Mouse (Mus musculus): Measurements from ENCODE around the gene Nynrin.

The Nynrin gene

GRCm38 (mm10) chr14:55838740-55839139 lies 15.1 kb upstream of the Nynrin start:
- in situ Hi-C loops (cut with MboI; ENCODE audit: low sequenced_read_pairs) = no loop called here

- in situ Hi-C loops (cut with MboI; ENCODE audit: low sequenced_read_pairs) = no loop called here
Measured at GRCm38 (mm10) chr14:55840853-55841366, 12.9 kb upstream of the Nynrin start.

GRCm38 (mm10) chr14:55842794-55843193 lies 11.0 kb upstream of the Nynrin start:
- in situ Hi-C loops (cut with MboI; ENCODE audit: low sequenced_read_pairs) = no loop called here

- in situ Hi-C loops (cut with MboI; ENCODE audit: low sequenced_read_pairs) = no loop called here
Measured at GRCm38 (mm10) chr14:55845506-55846294, 8.1 kb upstream of the Nynrin start.

GRCm38 (mm10) chr14:55850885-55851284 lies 2.9 kb upstream of the Nynrin start:
- in situ Hi-C loops (cut with MboI; ENCODE audit: low sequenced_read_pairs) = no loop called here

GRCm38 (mm10) chr14:55852646-55853551 lies 911 bp upstream of the Nynrin start:
- in situ Hi-C loops (cut with MboI; ENCODE audit: low sequenced_read_pairs) = no loop called here

- in situ Hi-C loops (cut with MboI; ENCODE audit: low sequenced_read_pairs) = no loop called here
Measured at GRCm38 (mm10) chr14:55854406-55855100, 743 bp downstream of the Nynrin start.

- in situ Hi-C loops (cut with MboI; ENCODE audit: low sequenced_read_pairs) = no loop called here
Measured at GRCm38 (mm10) chr14:55855101-55855561, 1.3 kb downstream of the Nynrin start.

GRCm38 (mm10) chr14:55857588-55857987 lies 3.8 kb downstream of the Nynrin start:
- in situ Hi-C loops (cut with MboI; ENCODE audit: low sequenced_read_pairs) = no loop called here

- in situ Hi-C loops (cut with MboI; ENCODE audit: low sequenced_read_pairs) = no loop called here
Measured at GRCm38 (mm10) chr14:55862186-55862585, 8.4 kb downstream of the Nynrin start.

- in situ Hi-C loops (cut with MboI; ENCODE audit: low sequenced_read_pairs) = no loop called here
Measured at GRCm38 (mm10) chr14:55862970-55863369, 9.2 kb downstream of the Nynrin start.

- in situ Hi-C loops (cut with MboI; ENCODE audit: low sequenced_read_pairs) = no loop called here
Measured at GRCm38 (mm10) chr14:55863773-55864172, 10.0 kb downstream of the Nynrin start.

GRCm38 (mm10) chr14:55866962-55867361 lies 13.2 kb downstream of the Nynrin start:
- in situ Hi-C loops (cut with MboI; ENCODE audit: low sequenced_read_pairs) = no loop called here

GRCm38 (mm10) chr14:55868230-55869026 lies 14.6 kb downstream of the Nynrin start:
- in situ Hi-C loops (cut with MboI; ENCODE audit: low sequenced_read_pairs) = no loop called here

- in situ Hi-C loops (cut with MboI; ENCODE audit: low sequenced_read_pairs) = no loop called here
Measured at GRCm38 (mm10) chr14:55869538-55869937, 15.7 kb downstream of the Nynrin start.

- in situ Hi-C loops (cut with MboI; ENCODE audit: low sequenced_read_pairs) = no loop called here
Measured at GRCm38 (mm10) chr14:55872039-55872438, 18.2 kb downstream of the Nynrin start.

- in situ Hi-C loops (cut with MboI; ENCODE audit: low sequenced_read_pairs) = no loop called here
Measured at GRCm38 (mm10) chr14:55872551-55872950, 18.7 kb downstream of the Nynrin start.

- in situ Hi-C loops (cut with MboI; ENCODE audit: low sequenced_read_pairs) = no loop called here
Measured at GRCm38 (mm10) chr14:55873242-55873713, 19.5 kb downstream of the Nynrin start.

GRCm38 (mm10) chr14:55873714-55874683 lies 20.2 kb downstream of the Nynrin start:
- in situ Hi-C loops (cut with MboI; ENCODE audit: low sequenced_read_pairs) = no loop called here
